In genomic region chr11:112615629-112616028, GRCm38 (mm10) we compare ENCODE assay signal across 19 mouse cellular contexts.
"Had no signal": no experiment of that assay in that cellular context is flagged by ENCODE, and none has a peak within 500 bp of the region (broad histone marks: within the 10 kb centered on the region; RNA-seq: fewer than 3 reads in every experiment).

No protein-coding gene starts in this region.

- H3K4me1 ChIP-seq: liver, embryonic 15.5 days; neural tube, embryonic 13.5 days had no signal

- H3K36me3 ChIP-seq: liver, embryonic 15.5 days; midbrain, embryonic 12.5 days; neural tube, embryonic 13.5 days; neural tube, embryonic 15.5 days had no signal

- H3K4me3 ChIP-seq: liver, embryonic 15.5 days; midbrain, embryonic 12.5 days; myocyte; neural tube, embryonic 13.5 days; neural tube, embryonic 15.5 days had no signal

- H3K9me3 ChIP-seq: liver, embryonic 15.5 days; midbrain, embryonic 12.5 days; neural tube, embryonic 13.5 days; neural tube, embryonic 15.5 days had no signal

- H3K27ac ChIP-seq: liver, embryonic 15.5 days; midbrain, embryonic 12.5 days; neural tube, embryonic 13.5 days; neural tube, embryonic 15.5 days had no signal

- ATAC-seq: liver, postnatal 0 days; midbrain, embryonic 16.5 days had no signal

- H3K4me2 ChIP-seq: liver, embryonic 15.5 days; lung, embryonic 14.5 days; midbrain, embryonic 12.5 days; neural tube, embryonic 13.5 days; neural tube, embryonic 15.5 days had no signal

- H3K27me3 ChIP-seq: liver, embryonic 15.5 days; midbrain, embryonic 12.5 days; neural tube, embryonic 13.5 days; neural tube, embryonic 15.5 days had no signal

- DNase-seq: liver, postnatal 0 days; lung, embryonic 14.5 days; lung, postnatal 10 days; lung, postnatal 4 days; midbrain, embryonic 14.5 days; retina, postnatal 1 day; right cerebral cortex, adult 18-20 months; right cerebral cortex, postnatal 25 days; right cerebral cortex, postnatal 4 days; spleen, adult 18-20 months; thymus, adult 18-20 months; thymus, postnatal 25 days; thymus, postnatal 4 days had no signal

- H3K9ac ChIP-seq: liver, embryonic 15.5 days; liver, postnatal 0 days; lung, embryonic 14.5 days; midbrain, embryonic 12.5 days; neural tube, embryonic 13.5 days; neural tube, embryonic 15.5 days had no signal
